Mouse (Mus musculus): ENCODE data around the gene Rnase9.
A peak's percentile ranks its signal among the peaks of the same experiment; 100 is the strongest.
"Not testable (repeated sequence)": the region's sequence is repeated elsewhere in the genome, so short reads cannot be mapped to it uniquely, and the experiment has no call there.

Rnase9 gene

GRCm38 (mm10) chr14:51050063-51050462 is 8.4 kb upstream of the Rnase9 start, which contains the start of gene Rnase11:
Gene Rnase11, minus strand, starts transcription at chr14:51050163.
- no peak for DNase-seq (ENCODE audit: low read depth, low spot score)

- DNase-seq (ENCODE audit: low read depth, low spot score): no peak
These were observed 6.2 kb upstream of the Rnase9 start for GRCm38 (mm10) chr14:51047846-51048245.

DNA sequence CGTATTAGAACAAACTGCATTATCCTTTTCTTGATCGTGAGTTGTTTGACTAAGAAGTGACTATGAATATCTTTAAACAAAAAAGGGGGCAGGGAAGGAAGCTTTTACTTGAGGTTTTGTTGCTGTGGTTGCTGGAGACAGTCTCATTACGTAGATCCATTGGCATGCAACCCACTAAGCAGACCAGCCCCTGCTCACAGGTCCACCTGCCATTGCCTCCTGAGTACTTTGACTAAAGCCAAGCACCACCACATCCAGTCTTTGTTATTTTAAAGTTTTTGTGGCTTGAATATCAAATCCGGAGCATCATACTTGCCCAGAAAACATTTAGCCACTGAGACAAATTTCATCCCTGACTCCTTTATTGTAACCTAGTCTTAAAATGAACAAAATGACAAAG is 5.5 kb downstream of the Rnase9 start:
- DNase-seq (ENCODE audit: low read depth, low spot score): no peak

DNA sequence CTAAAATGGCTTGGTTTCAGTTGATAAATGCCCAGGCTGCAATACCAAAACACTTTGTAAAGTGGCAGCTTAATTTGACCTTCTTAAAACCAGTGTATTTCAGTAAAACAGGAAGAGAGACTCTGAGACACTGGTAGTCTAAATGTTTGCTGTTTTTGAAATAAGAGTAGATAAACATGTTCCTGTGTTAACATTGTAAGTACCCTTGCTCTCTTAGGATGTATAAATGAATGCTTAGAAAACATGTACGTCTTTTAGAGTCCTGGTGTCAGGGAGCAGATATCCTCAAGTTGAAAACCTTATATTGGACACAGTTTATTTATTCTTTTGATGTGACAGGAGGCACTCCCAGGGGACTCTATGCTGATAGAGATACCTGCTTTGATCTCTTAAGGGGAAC is 6.5 kb downstream of the Rnase9 start:
- DNase-seq (ENCODE audit: low read depth, low spot score): no peak

DNA sequence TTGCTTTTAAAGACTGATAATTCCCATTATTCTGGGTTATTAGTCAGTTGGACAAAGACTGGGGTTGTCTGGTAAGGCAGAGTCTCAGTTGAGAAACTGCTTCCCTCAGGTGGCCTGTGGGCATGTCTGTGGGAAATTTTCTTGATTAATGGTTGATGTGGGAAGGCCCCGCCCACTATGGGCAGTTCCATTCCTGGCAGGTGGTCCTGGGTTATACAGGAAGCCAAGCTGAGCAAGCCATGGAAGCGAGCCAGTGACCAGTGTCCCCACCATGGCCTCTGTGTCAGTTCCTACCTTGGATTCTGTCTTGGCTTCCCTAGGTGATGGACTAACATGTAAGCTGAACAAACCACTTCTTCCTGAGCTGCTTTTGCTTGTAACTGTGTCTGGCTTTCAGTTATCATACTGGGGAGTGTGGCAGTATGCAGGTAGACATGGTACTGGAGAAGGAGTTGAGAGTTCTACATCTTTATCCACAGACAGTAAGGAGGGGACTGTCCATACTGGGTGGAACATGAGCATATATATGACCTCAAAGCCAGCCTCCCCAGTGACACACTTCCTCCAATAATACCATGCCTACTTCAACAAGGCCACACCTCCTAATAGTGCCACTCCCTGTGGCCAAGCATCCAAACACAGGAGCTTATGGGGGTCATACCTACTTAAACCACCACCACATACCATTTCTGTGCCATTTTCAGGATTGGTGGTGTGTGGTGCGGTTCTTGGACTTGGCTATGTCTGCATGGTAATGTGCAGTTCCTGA is 14.1 kb downstream of the Rnase9 start:
- DNase-seq (ENCODE audit: low read depth, low spot score): peak; percentile 14

- peak; percentile 83 for DNase-seq (ENCODE audit: low read depth, low spot score)
These were observed 15.1 kb downstream of the Rnase9 start for GRCm38 (mm10) chr14:51026391-51027133.

DNA sequence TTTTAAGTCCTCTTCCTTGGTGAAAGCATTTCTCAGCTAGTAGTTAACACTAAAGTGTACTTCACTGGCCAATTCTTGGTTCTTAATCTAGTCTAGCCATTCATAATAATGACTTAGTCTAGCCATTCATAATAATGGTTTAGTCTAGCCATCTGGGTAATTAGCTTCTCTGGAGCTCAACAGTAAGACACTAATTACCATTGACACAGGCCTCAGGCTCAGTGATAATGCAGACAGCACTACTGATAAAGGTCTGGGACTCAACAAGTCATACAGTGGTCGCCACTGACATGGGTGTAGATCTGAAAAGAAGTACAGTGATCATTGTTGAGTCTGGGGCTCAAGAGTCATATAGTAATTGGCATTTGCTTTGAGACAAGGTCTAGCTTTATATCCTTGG is 16.8 kb downstream of the Rnase9 start:
- DNase-seq (ENCODE audit: low read depth, low spot score): no peak

- no peak for DNase-seq (ENCODE audit: low read depth, low spot score)
These were observed 18.2 kb downstream of the Rnase9 start for GRCm38 (mm10) chr14:51023457-51023856.

GRCm38 (mm10) chr14:51017256-51017655 is 24.4 kb downstream of the Rnase9 start:
- DNase-seq (ENCODE audit: low read depth, low spot score): no peak

DNA sequence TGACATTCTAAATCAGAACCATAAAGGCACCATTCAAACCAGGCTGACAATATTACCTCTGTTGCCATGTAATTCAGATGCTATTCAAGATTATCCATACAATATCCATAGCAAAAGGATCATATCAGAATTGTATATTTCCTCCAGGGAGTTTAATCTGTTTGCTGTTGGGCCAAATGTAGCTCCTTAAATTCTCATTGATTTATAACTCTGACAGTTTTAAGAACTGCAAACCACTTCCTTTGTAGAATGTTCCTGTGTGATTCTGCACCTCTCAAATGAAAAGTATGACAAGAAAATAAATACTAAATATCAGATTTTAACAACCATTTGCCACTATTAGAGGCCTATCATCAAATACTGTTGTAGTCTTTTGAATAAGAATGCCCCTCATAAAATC is 25.9 kb downstream of the Rnase9 start:
- DNase-seq (ENCODE audit: low read depth, low spot score): no peak

- not testable (repeated sequence) for DNase-seq (ENCODE audit: low read depth, low spot score)
These were observed 26.9 kb downstream of the Rnase9 start for GRCm38 (mm10) chr14:51014724-51015123.

GRCm38 (mm10) chr14:51009572-51009971 is 32.1 kb downstream of the Rnase9 start:
- no peak for DNase-seq (ENCODE audit: low read depth, low spot score)

GRCm38 (mm10) chr14:51008781-51009180 is 32.9 kb downstream of the Rnase9 start:
- DNase-seq (ENCODE audit: low read depth, low spot score): no peak

DNA sequence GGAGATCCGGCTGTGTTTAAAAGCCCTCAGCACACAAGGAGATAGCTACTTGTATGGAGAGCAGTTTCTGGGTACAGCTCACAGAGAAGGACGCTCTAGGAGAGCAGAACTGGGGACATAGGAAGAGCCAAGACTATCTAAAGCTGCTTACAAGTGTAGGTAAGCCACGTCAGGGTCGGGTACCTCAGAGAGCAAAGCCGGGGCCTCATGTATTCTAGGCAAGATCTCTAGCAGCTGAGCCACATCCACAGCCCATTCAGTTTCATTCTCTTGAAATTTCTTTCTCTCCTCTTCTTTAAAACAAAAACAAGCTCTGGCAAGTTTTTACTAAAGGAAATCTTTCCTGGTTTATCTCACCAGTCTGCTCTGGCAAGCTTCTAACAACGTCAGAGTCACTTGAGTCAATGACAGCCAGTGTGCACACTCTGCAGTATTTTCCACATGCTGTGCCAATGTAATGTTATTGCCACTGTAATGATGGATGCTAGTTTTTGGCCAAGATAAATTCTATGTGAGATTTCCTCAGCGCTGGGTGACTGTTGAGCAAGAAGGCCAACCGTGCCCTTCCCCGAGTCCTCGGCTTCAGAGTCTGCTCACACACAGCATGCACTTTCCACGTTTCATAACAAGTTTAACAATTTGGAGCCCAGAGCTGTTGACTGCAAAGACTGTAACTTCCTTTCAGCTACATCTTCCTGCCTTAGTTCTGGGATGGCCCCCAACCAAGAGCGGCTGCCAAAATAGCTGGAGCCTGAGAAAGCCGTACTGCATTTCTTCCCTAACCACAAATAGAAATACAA is 33.6 kb downstream of the Rnase9 start:
- no peak for DNase-seq (ENCODE audit: low read depth, low spot score)

DNA sequence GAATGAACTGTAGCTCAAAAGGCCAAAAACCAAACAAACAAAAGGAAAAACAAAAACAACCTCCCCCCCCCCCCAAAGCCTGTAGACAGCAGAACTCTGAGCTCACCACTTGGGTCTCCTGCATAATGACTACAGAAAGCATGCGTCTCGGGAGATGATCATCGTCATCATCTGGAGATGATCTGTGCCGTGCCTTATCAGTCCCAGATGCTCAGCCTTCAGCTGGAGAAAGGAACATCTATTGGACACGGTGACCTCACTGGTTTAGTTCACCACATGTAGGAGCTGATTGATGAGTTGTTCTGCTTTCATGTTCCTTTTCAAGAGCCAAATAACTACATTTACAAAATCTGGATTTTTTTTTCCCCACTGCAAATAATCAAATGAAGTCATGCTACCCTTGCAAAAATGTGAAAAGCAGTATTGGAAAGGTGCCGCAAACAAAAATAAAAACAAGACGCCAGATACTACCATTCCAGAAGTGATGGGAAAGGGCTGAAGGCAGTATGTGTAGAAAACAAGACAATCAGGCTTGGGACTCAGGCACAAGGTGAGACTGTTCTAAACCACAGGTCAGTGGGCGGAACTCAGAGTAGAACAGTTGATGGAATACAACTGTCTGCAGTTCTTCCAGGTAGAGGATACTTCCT is 34.4 kb downstream of the Rnase9 start, which contains the start of gene Rnase10:
TSS of gene Rnase10 (plus strand) at position 600 of the 650 bp plus-strand sequence.
- no peak for DNase-seq (ENCODE audit: low read depth, low spot score)

- peak; percentile 16 for DNase-seq (ENCODE audit: low read depth, low spot score)
These were observed 43.5 kb downstream of the Rnase9 start for GRCm38 (mm10) chr14:50997999-50998666.

DNA sequence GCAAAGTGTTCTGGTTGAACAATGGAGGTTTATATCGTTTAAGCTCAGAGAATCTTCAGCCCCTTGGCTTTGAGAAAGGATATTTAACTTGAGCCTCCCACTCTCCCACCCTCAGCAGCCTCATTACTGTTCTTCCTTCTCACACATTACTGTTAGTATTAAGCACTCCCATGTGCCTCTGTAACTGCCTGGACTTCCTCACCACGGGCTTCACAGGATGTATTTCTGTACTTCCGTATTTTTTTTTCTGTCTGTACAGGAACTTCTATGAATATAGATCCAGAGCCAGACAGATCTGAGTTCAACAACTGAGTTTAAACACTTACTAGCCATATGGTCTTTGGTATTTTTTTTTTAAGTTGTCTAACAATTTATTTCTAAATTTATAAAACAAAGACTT is 44.6 kb downstream of the Rnase9 start:
- DNase-seq (ENCODE audit: low read depth, low spot score): no peak

DNA sequence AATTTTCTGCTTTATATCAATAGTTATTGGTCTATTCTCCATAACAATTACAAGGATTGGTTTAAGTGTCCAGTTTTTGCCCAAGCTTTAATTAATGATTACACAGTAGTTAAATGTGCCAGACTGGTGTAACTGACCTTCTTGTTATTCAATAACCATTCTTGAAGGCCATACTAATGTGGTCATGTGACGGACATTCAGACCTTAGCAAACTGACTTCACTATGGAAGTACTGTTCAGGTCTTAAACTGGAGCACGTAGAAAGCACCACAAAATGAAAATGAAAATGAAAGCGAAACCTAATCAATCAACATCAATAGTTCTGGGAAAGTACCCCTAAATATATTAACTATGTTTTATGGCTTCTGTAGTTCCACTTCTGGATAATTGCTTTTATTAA is 50.6 kb downstream of the Rnase9 start:
- DNase-seq (ENCODE audit: low read depth, low spot score): peak; percentile 62
